Mouse (Mus musculus) MEL (cell line): Measurements from ENCODE around the gene D17Wsu92e. TPM values are rescaled to one million over a fixed set of nuclear protein-coding genes. Genes with fewer than 3 reads are reported as not detected.

ENCODE experiments used
- DNase-seq: peaks from one replicate; pipeline ENCODE4 v3.0.0; 2011; ENCODE audit warnings: low read depth, low spot score
- H3K27ac ChIP-seq: 2 replicates; pipeline ENCODE4 v1.5.1; 2012; ENCODE audit warnings: low read depth, mild to moderate bottlenecking, control low read depth, low read length, moderate library complexity; ENCODE audit not compliant: control insufficient read depth
- H3K27me3 ChIP-seq, 2 experiments: fragments of 150-350 bp in 1 of 2; sonication (generic) in 1 of 2; 2 replicates each; pipeline ENCODE4 v1.6.1; 2012; ENCODE audit warnings: low read length in 2 of 2, mild to moderate bottlenecking in 2 of 2, improper control_type of control experiment in 1 of 2, moderate library complexity in 1 of 2; ENCODE audit not compliant: insufficient read depth in 2 of 2, control insufficient read depth in 1 of 2
- H3K36me3 ChIP-seq, 2 experiments: 2 replicates each; pipeline ENCODE4 v1.6.1; 2012 to 2014; ENCODE audit warnings: low read length in 2 of 2, improper control_type of control experiment in 1 of 2, inconsistent platforms in 1 of 2, mild to moderate bottlenecking in 1 of 2; ENCODE audit not compliant: insufficient read depth in 2 of 2, control insufficient read depth in 1 of 2
- H3K4me1 ChIP-seq, 2 experiments: fragments of 150-350 bp in 1 of 2; sonication (generic) in 1 of 2; 2 replicates each; pipeline ENCODE4 v1.6.1; 2012; ENCODE audit warnings: low read length in 2 of 2, improper control_type of control experiment in 1 of 2, mild to moderate bottlenecking in 1 of 2; ENCODE audit not compliant: insufficient read depth in 2 of 2, control insufficient read depth in 1 of 2
- H3K4me3 ChIP-seq, 2 experiments: fragments of 150-350 bp in 1 of 2; sonication (generic) in 1 of 2; 2 replicates each; pipeline ENCODE4 v1.5.1; 2012; ENCODE audit warnings: low read depth in 2 of 2, low read length in 2 of 2, mild to moderate bottlenecking in 2 of 2, moderate library complexity in 2 of 2, control low read depth in 1 of 2, improper control_type of control experiment in 1 of 2; ENCODE audit not compliant: control insufficient read depth in 1 of 2, insufficient read depth in 1 of 2
- H3K79me2 ChIP-seq: 2 replicates; pipeline ENCODE4 v1.6.1; 2012; ENCODE audit warnings: mild to moderate bottlenecking, low read length, moderate library complexity; ENCODE audit not compliant: control insufficient read depth, poor library complexity, insufficient read depth
- H3K9ac ChIP-seq: 2 replicates; pipeline ENCODE4 v1.6.1; 2012; ENCODE audit warnings: low read depth, mild to moderate bottlenecking, control low read depth, low read length, moderate library complexity; ENCODE audit not compliant: control insufficient read depth, poor library complexity, severe bottlenecking
- H3K9me3 ChIP-seq: fragments of 150-350 bp; sonication (generic); replicated peaks from 2 replicates; pipeline ENCODE4 v1.6.1; 2012; ENCODE audit warnings: mild to moderate bottlenecking, low read length, improper control_type of control experiment, moderate library complexity; ENCODE audit not compliant: insufficient read depth
- CHD1 ChIP-seq: IDR thresholded peaks from 2 replicates; pipeline ENCODE4 v1.6.1; 2012; ENCODE audit warnings: low read depth, mild to moderate bottlenecking, inconsistent platforms, low read length, improper control_type of control experiment
- GABPA ChIP-seq: IDR thresholded peaks from 2 replicates; pipeline ENCODE4 v1.6.1; 2012; ENCODE audit warnings: low read depth, mild to moderate bottlenecking, inconsistent platforms, low read length, improper control_type of control experiment, moderate library complexity
- GATA1 ChIP-seq: IDR thresholded peaks from 2 replicates; pipeline ENCODE4 v1.6.1; 2011; ENCODE audit warnings: low read depth, low read length, improper control_type of control experiment
- JUND ChIP-seq: IDR thresholded peaks from 2 replicates; pipeline ENCODE4 v1.6.1; 2011; ENCODE audit warnings: low read depth, mild to moderate bottlenecking, improper control_type of control experiment, low read length
- KAT2A ChIP-seq: conservative IDR thresholded peaks from 2 replicates; pipeline ENCODE4 v1.6.1; 2012; ENCODE audit warnings: low read depth, low read length, improper control_type of control experiment, inconsistent platforms
- MAFK ChIP-seq: IDR thresholded peaks from 2 replicates; pipeline ENCODE4 v1.6.1; 2011; ENCODE audit warnings: low read depth, mild to moderate bottlenecking, low read length, improper control_type of control experiment, borderline replicate concordance
- MXI1 ChIP-seq: IDR thresholded peaks from 2 replicates; pipeline ENCODE4 v1.6.1; 2011; ENCODE audit warnings: mild to moderate bottlenecking, low read depth, low read length, improper control_type of control experiment
- MYC ChIP-seq: IDR thresholded peaks from 2 replicates; pipeline ENCODE4 v1.6.1; 2011; ENCODE audit warnings: low read depth, mild to moderate bottlenecking, low read length, improper control_type of control experiment, moderate library complexity
- NRF1 ChIP-seq: IDR thresholded peaks from 2 replicates; pipeline ENCODE4 v1.6.1; 2014; ENCODE audit warnings: low read depth, mild to moderate bottlenecking, inconsistent platforms, low read length, improper control_type of control experiment, moderate library complexity; ENCODE audit not compliant: poor library complexity, insufficient read depth, severe bottlenecking
- POLR2A ChIP-seq, 2 experiments: IDR thresholded peaks; 2 replicates each; pipeline ENCODE4 v1.6.1; 2011 to 2012; ENCODE audit warnings: low read length in 2 of 2, mild to moderate bottlenecking in 2 of 2, control low read depth in 1 of 2, improper control_type of control experiment in 1 of 2, low read depth in 1 of 2, moderate library complexity in 1 of 2; ENCODE audit not compliant: control insufficient read depth in 1 of 2, insufficient read depth in 1 of 2, poor library complexity in 1 of 2
- POLR2AphosphoS5 ChIP-seq: IDR thresholded peaks from 2 replicates; pipeline ENCODE4 v1.6.1; 2012; ENCODE audit warnings: low read depth, borderline replicate concordance, mild to moderate bottlenecking, inconsistent platforms, low read length, moderate library complexity, mixed read lengths
- RCOR1 ChIP-seq: IDR thresholded peaks from 2 replicates; pipeline ENCODE4 v1.6.1; 2012; ENCODE audit warnings: low read depth, mild to moderate bottlenecking, inconsistent platforms, low read length, improper control_type of control experiment
- TAL1 ChIP-seq: IDR thresholded peaks from 2 replicates; pipeline ENCODE4 v1.6.1; 2012; ENCODE audit warnings: mild to moderate bottlenecking, inconsistent platforms, low read length, moderate library complexity, mixed read lengths
- TCF12 ChIP-seq: IDR thresholded peaks from 2 replicates; pipeline ENCODE4 v1.6.1; 2014; ENCODE audit warnings: low read depth, mild to moderate bottlenecking, inconsistent platforms, low read length, improper control_type of control experiment, moderate library complexity
- UBTF ChIP-seq: IDR thresholded peaks from 2 replicates; pipeline ENCODE4 v1.6.1; 2012; ENCODE audit warnings: low read depth, mild to moderate bottlenecking, inconsistent platforms, low read length, improper control_type of control experiment, moderate library complexity, borderline replicate concordance; ENCODE audit not compliant: insufficient read depth
- ZMIZ1 ChIP-seq: IDR thresholded peaks from 2 replicates; pipeline ENCODE4 v1.6.1; 2012; ENCODE audit warnings: low read depth, mild to moderate bottlenecking, inconsistent platforms, low read length, improper control_type of control experiment, moderate library complexity
- polyA plus RNA-seq, 2 experiments: library from polyadenylated mRNA; stranded (reverse) in 1 of 2; unstranded in 1 of 2; fragments of >175 nt in 1 of 2; fragments of >200 nt in 1 of 2; gene quantifications; 2 replicates each; pipeline versions ENCODE4 v1.2.1 to v1.2.4; 2012; ENCODE audit warnings: low replicate concordance in 2 of 2, low read depth in 1 of 2; ENCODE audit not compliant: insufficient read length in 2 of 2, insufficient read depth in 1 of 2, missing spikeins in 1 of 2
- total RNA-seq: library from RNA; depleted of rRNA; stranded (reverse); fragments of 300-350 nt; gene quantifications from 2 replicates; pipeline ENCODE4 v1.2.3, GENCODE M21; 2012

The D17Wsu92e gene
- total and polyA plus RNA-seq, 3 experiments, result 72.5 to 108 TPM; not detected in 1

- no peak for TF ChIP-seq MXI1
- peak; percentile 93 for TF ChIP-seq MAFK
- no peak for DNase-seq
Observed at GRCm38 (mm10) chr17:27732694-27733093, 87.8 kb downstream of the D17Wsu92e start.

GRCm38 (mm10) chr17:27732152-27732551 is 88.3 kb downstream of the D17Wsu92e start:
- no peak for TF ChIP-seq GATA1
- TF ChIP-seq KAT2A, result no peak
- TF ChIP-seq ZMIZ1, result no peak
- TF ChIP-seq TAL1, result no peak
- TF ChIP-seq CHD1, result no peak
- no peak for TF ChIP-seq MYC
- TF ChIP-seq TCF12, result no peak
- TF ChIP-seq MXI1, result no peak
- TF ChIP-seq, all 39 proteins: peak for 0
- H3K36me3 ChIP-seq, result peaks cover 0 to 9% of the 10 kb centered on the region in 2 experiments; a peak in 2 of 4 replicates
- DNase-seq, result no peak
- H3K79me2 ChIP-seq, result no peaks in the 10 kb centered on the region
- no peaks in the 10 kb centered on the region for H3K27me3 ChIP-seq
- no peak overlapping the region for H3K9ac ChIP-seq
- no peak overlapping the region for H3K4me3 ChIP-seq
- peaks cover 3 to 28% of the 10 kb centered on the region in 2 experiments for H3K4me1 ChIP-seq
- H3K27ac ChIP-seq, result no peak overlapping the region
- no peaks in the 10 kb centered on the region for H3K9me3 ChIP-seq

More at GRCm38 (mm10) chr17:27732694-27733093, 87.8 kb downstream of the D17Wsu92e start:
- Histone ChIP-seq H3K9ac (no peak overlapping the region), H3K79me2 (no peaks in the 10 kb centered on the region), H3K9me3 (no peaks in the 10 kb centered on the region), H3K36me3 (peaks cover 0 to 9% of the 10 kb centered on the region in 2 experiments; a peak in 2 of 4 replicates), H3K27ac (no peak overlapping the region), H3K27me3 (no peaks in the 10 kb centered on the region), H3K4me3 (no peak overlapping the region), H3K4me1 (peaks cover 3 to 28% of the 10 kb centered on the region in 2 experiments)

GRCm38 (mm10) chr17:27728770-27729169 is 91.7 kb downstream of the D17Wsu92e start, which contains the start of gene Spdef:
TSS of gene Spdef (minus strand) at chr17:27728955.
- Histone ChIP-seq H3K9ac (no peak within 1 kb of the TSS), H3K9me3 (no peaks in the 10 kb centered on the region), H3K4me1 (peaks cover 0 to 12% of the 10 kb centered on the region in 2 experiments; a peak in 2 of 4 replicates), H3K36me3 (no peaks in the 10 kb centered on the region), H3K27ac (no peak within 1 kb of the TSS), H3K27me3 (no peaks in the 10 kb centered on the region), H3K79me2 (no peaks in the 10 kb centered on the region), H3K4me3 (no peak within 1 kb of the TSS)
- no peak for DNase-seq
- TF ChIP-seq NRF1 (no peak), CHD1 (no peak), POLR2A (IDR thresholded peaks at IDR 0.05; ENCODE audit: control insufficient read depth in 1 of 2, insufficient read depth in 1 of 2, low read depth in 1 of 2, low read length in 2 of 2, poor library complexity in 1 of 2) (no peak), GATA1 (no peak), MAFK (no peak), UBTF (no peak), GABPA (no peak), ZMIZ1 (no peak), POLR2AphosphoS5 (no peak), JUND (no peak), MYC (no peak), RCOR1 (no peak)
